Mouse (Mus musculus) CH12.LX (cell line): ENCODE data around the gene Casc4.

Experiments
- CTCF ChIP-seq, 2 experiments: IDR thresholded peaks in 1 of 2; conservative IDR thresholded peaks in 1 of 2; 2 replicates each; pipeline ENCODE4 v1.5.1; 2011 to 2012; ENCODE audit warnings: low read depth in 2 of 2, low read length in 2 of 2, improper control_type of control experiment in 1 of 2, inconsistent platforms in 1 of 2, mild to moderate bottlenecking in 1 of 2, moderate library complexity in 1 of 2
- JUN ChIP-seq: IDR thresholded peaks from 2 replicates; pipeline ENCODE4 v1.6.1; 2011; ENCODE audit warnings: low read depth, mild to moderate bottlenecking, low read length, improper control_type of control experiment, moderate library complexity; ENCODE audit not compliant: insufficient read depth
- MAZ ChIP-seq: IDR thresholded peaks from 2 replicates; pipeline ENCODE4 v1.6.1; 2012; ENCODE audit warnings: low read depth, mild to moderate bottlenecking, inconsistent platforms, low read length, improper control_type of control experiment, moderate library complexity
- NRF1 ChIP-seq: IDR thresholded peaks from 2 replicates; pipeline ENCODE4 v1.6.1; 2014; ENCODE audit warnings: low read depth, mild to moderate bottlenecking, inconsistent platforms, low read length, improper control_type of control experiment, moderate library complexity
- POLR2A ChIP-seq: IDR thresholded peaks from 2 replicates; pipeline ENCODE4 v1.6.1; 2011; ENCODE audit warnings: low read depth, mild to moderate bottlenecking, improper control_type of control experiment, low read length
- POLR2AphosphoS2 ChIP-seq: IDR thresholded peaks from 2 replicates; pipeline ENCODE4 v1.6.1; 2011; ENCODE audit warnings: low read depth, low read length, improper control_type of control experiment
- TBP ChIP-seq: conservative IDR thresholded peaks from 2 replicates; pipeline ENCODE4 v1.6.1; 2011; ENCODE audit warnings: low read depth, low read length, improper control_type of control experiment
- UBTF ChIP-seq: IDR thresholded peaks from 2 replicates; pipeline ENCODE4 v1.6.1; 2012; ENCODE audit warnings: low read depth, mild to moderate bottlenecking, inconsistent platforms, low read length, improper control_type of control experiment, moderate library complexity
- USF1 ChIP-seq: IDR thresholded peaks from 2 replicates; pipeline ENCODE4 v1.6.1; 2014; ENCODE audit warnings: low read depth, mild to moderate bottlenecking, inconsistent platforms, low read length, improper control_type of control experiment

DNA sequence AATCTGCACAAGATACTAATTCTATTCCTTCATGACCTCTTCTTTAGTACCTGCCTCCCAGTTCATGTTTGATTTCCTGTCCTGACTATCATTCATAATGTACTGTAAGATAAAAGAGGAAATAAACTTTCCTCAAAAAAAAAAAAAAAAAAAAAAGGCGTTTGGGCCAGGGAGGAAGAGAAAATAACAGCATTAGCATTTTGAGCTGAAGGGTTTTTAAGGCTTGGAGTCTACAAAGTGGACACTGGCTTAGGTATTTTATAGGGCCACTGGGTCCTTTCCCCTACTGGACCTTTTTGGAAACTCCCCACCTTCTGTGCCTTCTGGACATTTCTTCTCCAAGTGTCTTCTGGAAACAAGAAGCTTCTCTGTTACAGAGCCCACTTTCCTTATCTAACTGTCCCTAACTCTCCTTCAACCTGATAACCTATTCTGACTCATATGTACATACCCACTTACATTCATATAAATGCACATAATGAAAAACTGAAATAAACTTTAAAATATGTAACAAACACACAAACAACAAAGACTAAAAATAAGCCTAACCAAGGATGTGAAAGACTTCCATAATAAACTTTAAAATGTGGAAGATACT lies 18.8 kb downstream of the Casc4 start:
- TF ChIP-seq JUN (no peak), POLR2A (no peak), USF1 (no peak), TBP (no peak), POLR2AphosphoS2 (no peak), MAZ (no peak), UBTF (no peak), NRF1 (no peak), CTCF (conservative IDR thresholded peaks at IDR 0.05 in 1 of 2, IDR thresholded peaks at IDR 0.05 in 1 of 2; ENCODE audit: low read depth in 2 of 2, low read length in 2 of 2) (no peak)
